Mouse (Mus musculus): ENCODE measurements around the gene Gadd45gip1.

DNA sequence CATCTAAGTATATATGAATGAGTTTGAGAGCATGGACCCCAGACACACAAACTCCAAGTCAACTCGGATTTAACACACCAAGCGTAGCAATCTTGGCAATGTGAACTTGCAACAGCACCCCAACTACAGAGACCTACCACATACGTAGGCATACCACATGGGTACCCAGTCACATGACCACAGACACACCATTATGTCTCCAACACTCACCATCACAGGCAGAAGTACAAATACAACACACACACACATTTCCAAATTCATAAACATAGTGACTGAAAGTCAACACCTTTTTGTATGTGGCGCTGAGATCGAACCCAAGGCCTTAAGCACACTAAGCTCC is 21.4 kb upstream of the Gadd45gip1 start:
- TF ChIP-seq CTCF (IDR thresholded peaks at IDR 0.05; ENCODE audit: extremely low read depth, insufficient read length, insufficient replicate concordance, low read depth, low read length) (no peak), POLR2A (IDR thresholded peaks at IDR 0.05; ENCODE audit: low read depth, low read length) (no peak)
